Mouse (Mus musculus) cortical plate, adult 2 months (tissue): ENCODE measurements at regions not wholly inside any gene's neighbourhood (a gene's known extent, or its start where the extent isn't known, plus 50 kb on each side); places are given as distances from the start of the nearest gene placed in this dataset.
A peak's percentile ranks its signal among the peaks of the same experiment; 100 is the strongest.

Experiments
- H3K27ac ChIP-seq: fragments of 200-500 bp; 2 replicates; pipeline ENCODE4 v1.5.1; 2012; ENCODE audit warnings: low read length, control low read depth, inconsistent platforms; ENCODE audit not compliant: insufficient read depth
- H3K4me1 ChIP-seq: fragments of 200-500 bp; 2 replicates; pipeline ENCODE4 v1.6.1; 2011; ENCODE audit warnings: low read length; ENCODE audit not compliant: control insufficient read depth, insufficient read depth
- H3K4me3 ChIP-seq: fragments of 200-500 bp; 2 replicates; pipeline ENCODE4 v1.5.1; 2011; ENCODE audit warnings: mild to moderate bottlenecking, low read length, control low read depth; ENCODE audit not compliant: insufficient read depth
- CTCF ChIP-seq: fragments of 200-500 bp; IDR thresholded peaks from 2 replicates; pipeline ENCODE4 v1.5.1; 2011; ENCODE audit warnings: mild to moderate bottlenecking, control low read depth, low read length; ENCODE audit not compliant: insufficient read depth; ENCODE audit errors: extremely low read depth
- POLR2A ChIP-seq: fragments of 200-500 bp; IDR thresholded peaks from 2 replicates; pipeline ENCODE4 v1.6.1; 2011; ENCODE audit warnings: mild to moderate bottlenecking, low read length, control low read depth; ENCODE audit not compliant: insufficient read depth; ENCODE audit errors: extremely low read depth

GRCm38 (mm10) chr14:105490158-105490557, 231.8 kb downstream of the Ndfip2 start:
- Histone ChIP-seq H3K27ac (no peak overlapping the region), H3K4me1 (no peaks in the 10 kb centered on the region), H3K4me3 (no peak overlapping the region)
- TF ChIP-seq CTCF, result no peak

GRCm38 (mm10) chr14:105483352-105484083, 225.1 kb downstream of the Ndfip2 start:
- H3K4me1 ChIP-seq, result peaks cover 4% of the 10 kb centered on the region; the same call in 1 of the 2 replicates
- TF ChIP-seq CTCF, result no peak
- no peak for TF ChIP-seq POLR2A

GRCm38 (mm10) chr14:105482644-105483351, 224.4 kb downstream of the Ndfip2 start:
- Histone ChIP-seq H3K27ac (no peak overlapping the region), H3K4me3 (peak overlapping the region; percentile 14; the same call in 1 of the 2 replicates), H3K4me1 (peaks cover 4% of the 10 kb centered on the region; the same call in 1 of the 2 replicates)
- TF ChIP-seq POLR2A, result no peak
- no peak for TF ChIP-seq CTCF

More at GRCm38 (mm10) chr14:105483352-105484083, 225.1 kb downstream of the Ndfip2 start:
- Histone ChIP-seq H3K4me3 (peak overlapping the region; percentile 14; the same call in 1 of the 2 replicates), H3K27ac (no peak overlapping the region)

- Histone ChIP-seq H3K27ac (no peak overlapping the region), H3K4me1 (peaks cover 6% of the 10 kb centered on the region; the same call in 1 of the 2 replicates), H3K4me3 (no peak overlapping the region)
- no peak for TF ChIP-seq CTCF
- no peak for TF ChIP-seq POLR2A
These were observed 221.7 kb downstream of the Ndfip2 start for GRCm38 (mm10) chr14:105480048-105480447.

GRCm38 (mm10) chr14:105474991-105475553, 216.7 kb downstream of the Ndfip2 start:
- no peak overlapping the region for H3K4me3 ChIP-seq
- no peak overlapping the region for H3K27ac ChIP-seq
- H3K4me1 ChIP-seq, result peaks cover 2% of the 10 kb centered on the region; the same call in 1 of the 2 replicates
- TF ChIP-seq CTCF (peak; percentile 56), POLR2A (no peak)

- no peak overlapping the region for H3K27ac ChIP-seq
- no peak overlapping the region for H3K4me3 ChIP-seq
- no peak for TF ChIP-seq POLR2A
- TF ChIP-seq CTCF, result no peak
- H3K4me1 ChIP-seq, result no peaks in the 10 kb centered on the region
These were observed 190.6 kb downstream of the Ndfip2 start for GRCm38 (mm10) chr14:105448919-105449458.

- TF ChIP-seq CTCF (no peak), POLR2A (no peak)
- no peaks in the 10 kb centered on the region for H3K4me1 ChIP-seq
- no peak overlapping the region for H3K27ac ChIP-seq
- H3K4me3 ChIP-seq, result no peak overlapping the region
These were observed 188.7 kb downstream of the Ndfip2 start for GRCm38 (mm10) chr14:105447088-105447487.

- H3K4me1 ChIP-seq, result no peaks in the 10 kb centered on the region
- TF ChIP-seq CTCF, result no peak
- TF ChIP-seq POLR2A, result no peak
- no peak overlapping the region for H3K4me3 ChIP-seq
- no peak overlapping the region for H3K27ac ChIP-seq
These were observed 177.0 kb downstream of the Ndfip2 start for GRCm38 (mm10) chr14:105435343-105435742.

- Histone ChIP-seq H3K4me1 (no peaks in the 10 kb centered on the region), H3K4me3 (no peak overlapping the region), H3K27ac (no peak overlapping the region)
- TF ChIP-seq POLR2A, result no peak
These were observed 175.1 kb downstream of the Ndfip2 start for GRCm38 (mm10) chr14:105433456-105433855.
